Mouse (Mus musculus) thymus, postnatal 14 days (tissue): ENCODE measurements around the gene Scamp1.

Experiments used
- DNase-seq: peaks from one replicate; pipeline ENCODE4 v3.0.0; 2021

Gene Scamp1

DNA sequence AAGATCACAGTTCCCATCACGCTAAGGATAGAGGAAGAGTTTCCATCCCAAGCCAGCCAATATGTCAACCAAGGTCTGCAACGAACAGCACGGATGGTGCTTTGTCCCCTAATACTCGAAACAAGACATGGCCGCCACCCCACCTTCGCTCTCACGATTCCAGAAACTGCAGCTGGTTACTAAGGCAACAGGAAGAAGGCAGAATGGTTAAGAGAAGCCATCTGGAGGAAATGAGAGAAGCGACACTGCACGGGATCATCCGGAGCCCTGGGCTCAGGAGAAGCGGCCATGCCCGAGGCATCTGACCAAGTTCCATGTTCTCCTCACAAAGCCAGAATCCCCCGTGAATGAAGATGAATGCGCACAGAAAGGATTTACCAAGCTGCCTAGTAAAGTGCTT lies 62.0 kb downstream of the Scamp1 start:
- DNase-seq: no peak

GRCm38 (mm10) chr13:94212716-94213115 lies 72.9 kb downstream of the Scamp1 start:
- DNase-seq: no peak

DNA sequence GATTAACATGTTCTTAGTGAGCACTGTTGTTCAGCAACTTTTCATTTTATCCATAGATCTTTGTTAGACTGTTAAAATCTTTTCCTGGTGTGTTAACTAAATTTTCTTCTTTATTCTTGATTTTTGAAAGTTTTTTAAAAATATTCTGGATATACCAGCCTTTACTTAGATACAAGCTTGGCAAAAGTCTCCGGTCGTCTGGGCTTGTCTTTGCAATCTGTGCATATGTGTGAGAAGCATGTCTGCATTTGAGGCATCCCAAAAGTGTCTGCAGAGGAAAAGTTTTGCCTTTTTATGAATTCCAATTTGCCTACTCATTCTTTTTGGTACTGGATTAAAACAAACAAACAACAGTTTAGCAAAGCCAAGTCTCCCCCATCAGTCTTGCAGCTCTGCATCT lies 73.5 kb downstream of the Scamp1 start:
- DNase-seq: no peak

GRCm38 (mm10) chr13:94211236-94212119 lies 74.2 kb downstream of the Scamp1 start:
- DNase-seq: no peak

GRCm38 (mm10) chr13:94208892-94209291 lies 76.8 kb downstream of the Scamp1 start:
- no peak for DNase-seq

DNA sequence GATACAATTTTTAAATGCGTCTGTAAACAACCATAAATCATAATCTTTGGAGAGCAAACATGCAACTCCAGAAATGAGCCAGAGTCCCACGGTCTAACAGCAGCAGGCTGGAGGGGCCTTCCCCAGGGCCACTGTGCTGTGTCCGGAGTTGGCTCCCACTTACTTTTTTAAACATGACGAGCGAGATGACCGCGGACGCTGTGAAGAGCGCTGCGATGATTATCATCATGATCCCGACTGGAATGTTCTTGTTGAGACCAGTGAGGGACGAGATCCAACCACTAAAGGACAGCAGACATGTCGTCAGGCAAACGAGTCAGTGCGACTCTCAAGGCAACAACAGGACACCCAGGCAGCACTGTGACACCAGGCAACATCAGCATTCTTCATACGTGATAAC lies 77.7 kb downstream of the Scamp1 start:
- no peak for DNase-seq

GRCm38 (mm10) chr13:94205234-94205633 lies 80.4 kb downstream of the Scamp1 start:
- peak; percentile 57 for DNase-seq

- DNase-seq: no peak
These were observed 85.8 kb downstream of the Scamp1 start for GRCm38 (mm10) chr13:94199829-94200228.

- DNase-seq: no peak
These were observed 87.0 kb downstream of the Scamp1 start for GRCm38 (mm10) chr13:94198616-94199015.

GRCm38 (mm10) chr13:94193227-94193626 lies 92.4 kb downstream of the Scamp1 start:
- DNase-seq: no peak

DNA sequence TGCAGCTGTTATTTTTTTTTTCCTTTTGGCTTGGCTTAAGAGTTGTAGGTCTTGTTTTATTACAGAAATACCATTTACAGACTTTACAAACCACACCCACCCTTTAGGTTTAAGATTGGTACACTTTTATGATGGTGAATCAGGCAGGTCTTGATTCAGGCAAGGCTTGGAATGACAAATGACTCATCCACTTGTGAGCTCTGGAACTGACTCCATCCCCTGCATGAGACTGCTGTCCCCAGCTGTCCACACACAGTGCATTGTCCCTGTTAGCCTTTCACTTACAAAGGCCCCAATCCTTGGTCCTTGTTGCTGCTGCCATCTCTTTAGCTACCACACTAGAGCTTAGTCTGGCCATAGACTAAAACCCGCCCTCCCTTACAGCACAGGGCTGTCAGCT lies 95.3 kb downstream of the Scamp1 start:
- no peak for DNase-seq

- DNase-seq: no peak
These were observed 97.2 kb downstream of the Scamp1 start for GRCm38 (mm10) chr13:94188200-94189086.

DNA sequence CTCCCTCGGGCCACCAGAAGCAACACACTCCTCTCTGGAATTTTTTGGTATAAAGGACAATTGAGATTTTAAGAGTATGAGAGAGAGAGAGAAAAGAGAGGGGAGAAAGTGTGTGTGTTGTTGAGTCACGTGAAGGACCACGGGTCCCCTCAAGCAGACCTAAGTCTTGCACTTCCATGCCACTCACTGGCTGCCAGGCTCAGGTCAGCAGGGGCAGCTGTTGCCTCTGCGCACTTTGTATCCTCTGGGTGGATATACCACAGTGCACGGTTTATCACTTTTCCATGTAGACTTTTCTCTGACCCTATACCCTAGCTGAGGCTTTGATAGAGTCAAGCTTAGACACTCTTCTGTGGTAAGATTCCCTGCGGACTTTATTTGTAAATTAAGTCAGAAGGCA lies 100.0 kb downstream of the Scamp1 start:
- DNase-seq: no peak

- no peak for DNase-seq
These were observed 100.8 kb downstream of the Scamp1 start for GRCm38 (mm10) chr13:94184726-94185456.

- DNase-seq: no peak
These were observed 102.2 kb downstream of the Scamp1 start for GRCm38 (mm10) chr13:94183372-94184021.

DNA sequence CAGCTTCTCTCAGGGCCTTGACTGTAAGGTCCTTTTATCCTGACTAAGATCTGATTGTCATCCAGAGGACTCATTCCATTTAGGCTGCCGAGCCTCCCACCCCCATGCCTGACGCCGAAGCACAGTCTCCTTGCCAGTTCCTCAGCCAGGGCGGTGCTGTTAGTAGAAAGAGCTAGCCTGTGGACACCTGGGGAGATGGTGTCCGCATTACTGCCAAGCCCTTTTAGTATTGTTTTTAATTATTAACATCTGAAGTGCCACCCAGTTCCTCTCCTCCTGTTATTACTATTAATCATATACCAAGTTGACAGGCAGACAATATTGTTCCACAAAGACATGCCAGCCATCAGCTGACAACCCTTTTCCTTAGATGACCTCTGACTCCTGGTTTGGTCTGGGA lies 103.6 kb downstream of the Scamp1 start:
- no peak for DNase-seq

GRCm38 (mm10) chr13:94180477-94181420 lies 104.9 kb downstream of the Scamp1 start:
- no peak for DNase-seq

GRCm38 (mm10) chr13:94178401-94179040 lies 107.1 kb downstream of the Scamp1 start:
- DNase-seq: peak; percentile 41

GRCm38 (mm10) chr13:94177148-94177547 lies 108.5 kb downstream of the Scamp1 start:
- peak; percentile 64 for DNase-seq

GRCm38 (mm10) chr13:94175379-94176050 lies 110.1 kb downstream of the Scamp1 start:
- DNase-seq: peak; percentile 35
